Mouse (Mus musculus): ENCODE measurements around the gene Bloc1s3. TPM values are rescaled to one million over a fixed set of nuclear protein-coding genes. Genes with fewer than 3 reads are reported as not detected.

The Bloc1s3 gene
- total and polyA plus RNA-seq, 3 experiments = 4.9 to 8.0 (median 6.7) TPM

GRCm38 (mm10) chr7:19455819-19456495, 52.2 kb downstream of the Bloc1s3 start:
- in situ Hi-C loops (cut with MboI; ENCODE audit: low pct_ligation_motif_present, low pct_unique_long_range_greater_than_20kb, low sequenced_read_pairs) (no loop called here), dilution Hi-C loops (cut with MboI; ENCODE audit: extremely low pct_ligation_motif_present, extremely low pct_unique_long_range_greater_than_20kb, low sequenced_read_pairs) (no loop called here)
- peaks cover 3 to 22% of the 10 kb centered on the region in 2 experiments; a peak in 3 of 4 replicates for H3K4me1 ChIP-seq (ENCODE audit: control insufficient read depth in 1 of 2, insufficient read depth in 2 of 2)
- TF ChIP-seq NELFE (IDR thresholded peaks at IDR 0.05; ENCODE audit: low read depth, low read length) (no peak), POLR2AphosphoS2 (IDR thresholded peaks at IDR 0.05; ENCODE audit: low read depth, low read length) (no peak), EP300 (IDR thresholded peaks at IDR 0.05; ENCODE audit: low read length) (no peak), POLR2A (IDR thresholded peaks at IDR 0.05; ENCODE audit: low read depth, low read length) (no peak), ZC3H11A (IDR thresholded peaks at IDR 0.05; ENCODE audit: low read depth, low read length) (no peak)
- no peak overlapping the region for H3K4me2 ChIP-seq (ENCODE audit: insufficient read depth, low read depth, poor library complexity, severe bottlenecking)
- peaks cover 0 to 42% of the 10 kb centered on the region in 2 experiments for H3K36me3 ChIP-seq (replicated peaks in 1 of 2; ENCODE audit: control insufficient read depth in 1 of 2, insufficient read depth in 1 of 2, low read length in 1 of 2)
- no peak overlapping the region for H3K9ac ChIP-seq (ENCODE audit: insufficient read depth, low read depth)
- DNase-seq (ENCODE audit: extremely low read depth) = no peak
- H3K4me3 ChIP-seq (replicated peaks in 1 of 3; ENCODE audit: low read depth in 2 of 3, low read length in 2 of 3, poor library complexity in 1 of 3) = no peak overlapping the region
- peaks cover 4% of the 10 kb centered on the region; the same call in 1 of the 2 replicates for H3K79me2 ChIP-seq (replicated peaks; ENCODE audit: control insufficient read depth, extremely low read depth, insufficient read depth, poor library complexity, severe bottlenecking)
- no peaks in the 10 kb centered on the region for H3K9me3 ChIP-seq (replicated peaks; ENCODE audit: low read length)
- no peak overlapping the region for H3K27ac ChIP-seq (ENCODE audit: insufficient read depth, low read depth)
- H3K27me3 ChIP-seq (replicated peaks) = peaks cover 6% of the 10 kb centered on the region

GRCm38 (mm10) chr7:19455186-19455585, 53.0 kb downstream of the Bloc1s3 start:
- Histone ChIP-seq H3K4me1 (ENCODE audit: control insufficient read depth in 1 of 2, insufficient read depth in 2 of 2) (peaks cover 3 to 22% of the 10 kb centered on the region in 2 experiments; a peak in 3 of 4 replicates), H3K27ac (ENCODE audit: insufficient read depth, low read depth) (no peak overlapping the region), H3K79me2 (replicated peaks; ENCODE audit: control insufficient read depth, extremely low read depth, insufficient read depth, poor library complexity, severe bottlenecking) (peaks cover 4% of the 10 kb centered on the region; the same call in 1 of the 2 replicates), H3K4me2 (ENCODE audit: insufficient read depth, low read depth, poor library complexity, severe bottlenecking) (no peak overlapping the region), H3K9ac (ENCODE audit: insufficient read depth, low read depth) (no peak overlapping the region), H3K36me3 (replicated peaks in 1 of 2; ENCODE audit: control insufficient read depth in 1 of 2, insufficient read depth in 1 of 2, low read length in 1 of 2) (peaks cover 0 to 46% of the 10 kb centered on the region in 2 experiments), H3K9me3 (replicated peaks; ENCODE audit: low read length) (no peaks in the 10 kb centered on the region), H3K4me3 (replicated peaks in 1 of 3; ENCODE audit: low read depth in 2 of 3, low read length in 2 of 3, poor library complexity in 1 of 3) (no peak overlapping the region), H3K27me3 (replicated peaks) (peaks cover 2% of the 10 kb centered on the region)
- DNase-seq (ENCODE audit: extremely low read depth) = no peak
- TF ChIP-seq HCFC1 (IDR thresholded peaks at IDR 0.05; ENCODE audit: low read depth, low read length) (no peak), NELFE (IDR thresholded peaks at IDR 0.05; ENCODE audit: low read depth, low read length) (no peak), IRF4 (IDR thresholded peaks at IDR 0.05; ENCODE audit: low read depth, low read length) (no peak), SIN3A (IDR thresholded peaks at IDR 0.05; ENCODE audit: low read length) (no peak), MAX (IDR thresholded peaks at IDR 0.05; ENCODE audit: low read length) (no peak), JUND (conservative IDR thresholded peaks at IDR 0.05; ENCODE audit: low read depth, low read length) (no peak), E2F4 (IDR thresholded peaks at IDR 0.05; ENCODE audit: insufficient replicate concordance, low read depth, low read length) (no peak), RAD21 (IDR thresholded peaks at IDR 0.05; ENCODE audit: low read depth, low read length) (no peak), BHLHE40 (IDR thresholded peaks at IDR 0.05; ENCODE audit: low read depth, low read length) (no peak), MXI1 (IDR thresholded peaks at IDR 0.05; ENCODE audit: low read depth, low read length) (no peak)
- dilution Hi-C loops (cut with MboI; ENCODE audit: extremely low pct_ligation_motif_present, extremely low pct_unique_long_range_greater_than_20kb, low sequenced_read_pairs) (no loop called here), in situ Hi-C loops (cut with MboI; ENCODE audit: low pct_ligation_motif_present, low pct_unique_long_range_greater_than_20kb, low sequenced_read_pairs) (no loop called here)

Other genes with a start within 250 kb of the Bloc1s3 start
Only the 20 nearest of the 27 such genes appear.
- gene Ercc1, start 163.6 kb downstream of the Bloc1s3 start, total RNA-seq (2012; rRNA removed) = 27.7 and 31.1 TPM in 2 replicates
- 25.3 and 26.9 TPM in 2 replicates for gene Ercc1, start 163.6 kb downstream of the Bloc1s3 start, total RNA-seq (2014; rRNA removed)
- gene Ercc1, start 163.6 kb downstream of the Bloc1s3 start, polyA plus RNA-seq (2012; ENCODE audit: insufficient read length, low read depth) = 28.2 and 29.8 TPM in 2 replicates
- gene Cd3eap, start 148.9 kb downstream of the Bloc1s3 start, total RNA-seq (2012; rRNA removed) = 22.6 and 33.2 TPM in 2 replicates
- 14.4 and 15.9 TPM in 2 replicates for gene Cd3eap, start 148.9 kb downstream of the Bloc1s3 start, total RNA-seq (2014; rRNA removed)
- gene Cd3eap, start 148.9 kb downstream of the Bloc1s3 start, polyA plus RNA-seq (2012; ENCODE audit: insufficient read length, low read depth) = 36.8 and 36.9 TPM in 2 replicates
- gene Ppp1r13l, start 148.6 kb downstream of the Bloc1s3 start, total RNA-seq (2012; rRNA removed) = 0.42 and 0.68 TPM in 2 replicates
- gene Ppp1r13l, start 148.6 kb downstream of the Bloc1s3 start, total RNA-seq (2014; rRNA removed) = 0.11 TPM in 1 of 2 replicates, not detected in the other
- gene Ppp1r13l, start 148.6 kb downstream of the Bloc1s3 start, polyA plus RNA-seq (2012; ENCODE audit: insufficient read length, low read depth) = 1.3 and 1.4 TPM in 2 replicates
- gene Ercc2, start 126.4 kb downstream of the Bloc1s3 start, total RNA-seq (2012; rRNA removed) = 40.6 and 43.8 TPM in 2 replicates
- 29.0 and 30.0 TPM in 2 replicates for gene Ercc2, start 126.4 kb downstream of the Bloc1s3 start, total RNA-seq (2014; rRNA removed)
- gene Ercc2, start 126.4 kb downstream of the Bloc1s3 start, polyA plus RNA-seq (2012; ENCODE audit: insufficient read length, low read depth) = 31.7 and 33.5 TPM in 2 replicates
- gene Klc3, start 104.3 kb downstream of the Bloc1s3 start, total RNA-seq (2012; rRNA removed) = 3.9 and 4.4 TPM in 2 replicates
- 0.17 TPM in 1 of 2 replicates, not detected in the other for gene Klc3, start 104.3 kb downstream of the Bloc1s3 start, total RNA-seq (2014; rRNA removed)
- gene Klc3, start 104.3 kb downstream of the Bloc1s3 start, polyA plus RNA-seq (2012; ENCODE audit: insufficient read length, low read depth) = not detected in 2 replicates
- 0.21 and 0.47 TPM in 2 replicates for gene Ckm, start 103.6 kb downstream of the Bloc1s3 start, total RNA-seq (2012; rRNA removed)
- 0.08 and 0.92 TPM in 2 replicates for gene Ckm, start 103.6 kb downstream of the Bloc1s3 start, total RNA-seq (2014; rRNA removed)
- gene Ckm, start 103.6 kb downstream of the Bloc1s3 start, polyA plus RNA-seq (2012; ENCODE audit: insufficient read length, low read depth) = not detected in 2 replicates
- gene Mark4, start 49.5 kb downstream of the Bloc1s3 start, total RNA-seq (2012; rRNA removed) = 5.2 and 7.3 TPM in 2 replicates
- gene Mark4, start 49.5 kb downstream of the Bloc1s3 start, total RNA-seq (2014; rRNA removed) = 1.7 and 1.9 TPM in 2 replicates
- gene Mark4, start 49.5 kb downstream of the Bloc1s3 start, polyA plus RNA-seq (2012; ENCODE audit: insufficient read length, low read depth) = 9.6 and 11.9 TPM in 2 replicates
- gene Exoc3l2, start 45.0 kb downstream of the Bloc1s3 start, total RNA-seq (2012; rRNA removed) = 0.08 TPM in 2 replicates
- not detected in 2 replicates for gene Exoc3l2, start 45.0 kb downstream of the Bloc1s3 start, total RNA-seq (2014; rRNA removed)
- not detected in 2 replicates for gene Exoc3l2, start 45.0 kb downstream of the Bloc1s3 start, polyA plus RNA-seq (2012; ENCODE audit: insufficient read length, low read depth)
- 114 and 201 TPM in 2 replicates for gene Trappc6a, start within 50 bp of the Bloc1s3 start, total RNA-seq (2012; rRNA removed)
- gene Trappc6a, start within 50 bp of the Bloc1s3 start, total RNA-seq (2014; rRNA removed) = 72.2 and 77.8 TPM in 2 replicates
- 37.2 and 41.1 TPM in 2 replicates for gene Trappc6a, start within 50 bp of the Bloc1s3 start, polyA plus RNA-seq (2012; ENCODE audit: insufficient read length, low read depth)
- gene Nkpd1, start 9.5 kb upstream of the Bloc1s3 start, total RNA-seq (2012; rRNA removed) = 0.92 and 1.9 TPM in 2 replicates
- gene Nkpd1, start 9.5 kb upstream of the Bloc1s3 start, total RNA-seq (2014; rRNA removed) = 0.59 and 1.1 TPM in 2 replicates
- gene Nkpd1, start 9.5 kb upstream of the Bloc1s3 start, polyA plus RNA-seq (2012; ENCODE audit: insufficient read length, low read depth) = 2.1 and 2.3 TPM in 2 replicates
- 13.8 and 14.2 TPM in 2 replicates for gene Ppp1r37, start 54.7 kb upstream of the Bloc1s3 start, total RNA-seq (2012; rRNA removed)
- gene Ppp1r37, start 54.7 kb upstream of the Bloc1s3 start, total RNA-seq (2014; rRNA removed) = 7.3 and 7.7 TPM in 2 replicates
- gene Ppp1r37, start 54.7 kb upstream of the Bloc1s3 start, polyA plus RNA-seq (2012; ENCODE audit: insufficient read length, low read depth) = 15.7 and 16.5 TPM in 2 replicates
- 26.5 and 30.0 TPM in 2 replicates for gene Zfp296, start 68.9 kb upstream of the Bloc1s3 start, total RNA-seq (2012; rRNA removed)
- gene Zfp296, start 68.9 kb upstream of the Bloc1s3 start, total RNA-seq (2014; rRNA removed) = 8.6 and 10.7 TPM in 2 replicates
- 37.6 and 44.0 TPM in 2 replicates for gene Zfp296, start 68.9 kb upstream of the Bloc1s3 start, polyA plus RNA-seq (2012; ENCODE audit: insufficient read length, low read depth)
- gene Gemin7, start 69.2 kb upstream of the Bloc1s3 start, total RNA-seq (2012; rRNA removed) = 52.5 and 63.2 TPM in 2 replicates
- 89.6 and 101 TPM in 2 replicates for gene Gemin7, start 69.2 kb upstream of the Bloc1s3 start, total RNA-seq (2014; rRNA removed)
- gene Gemin7, start 69.2 kb upstream of the Bloc1s3 start, polyA plus RNA-seq (2012; ENCODE audit: insufficient read length, low read depth) = 59.3 and 64.4 TPM in 2 replicates
- 43.4 and 45.4 TPM in 2 replicates for gene Clasrp, start 96.1 kb upstream of the Bloc1s3 start, total RNA-seq (2012; rRNA removed)
- gene Clasrp, start 96.1 kb upstream of the Bloc1s3 start, total RNA-seq (2014; rRNA removed) = 14.5 and 17.5 TPM in 2 replicates
- 59.4 and 62.6 TPM in 2 replicates for gene Clasrp, start 96.1 kb upstream of the Bloc1s3 start, polyA plus RNA-seq (2012; ENCODE audit: insufficient read length, low read depth)
- gene Relb, start 121.1 kb upstream of the Bloc1s3 start, total RNA-seq (2012; rRNA removed) = 37.8 and 58.1 TPM in 2 replicates
- gene Relb, start 121.1 kb upstream of the Bloc1s3 start, total RNA-seq (2014; rRNA removed) = 41.5 and 44.0 TPM in 2 replicates
- gene Relb, start 121.1 kb upstream of the Bloc1s3 start, polyA plus RNA-seq (2012; ENCODE audit: insufficient read length, low read depth) = 50.6 and 59.6 TPM in 2 replicates
- gene Clptm1, start 156.7 kb upstream of the Bloc1s3 start, total RNA-seq (2012; rRNA removed) = 43.6 and 43.9 TPM in 2 replicates
- gene Clptm1, start 156.7 kb upstream of the Bloc1s3 start, total RNA-seq (2014; rRNA removed) = 33.8 and 34.0 TPM in 2 replicates
- 54.7 and 70.9 TPM in 2 replicates for gene Clptm1, start 156.7 kb upstream of the Bloc1s3 start, polyA plus RNA-seq (2012; ENCODE audit: insufficient read length, low read depth)
- gene Apoc2, start 169.6 kb upstream of the Bloc1s3 start, total RNA-seq (2012; rRNA removed) = not detected in 2 replicates
- gene Apoc2, start 169.6 kb upstream of the Bloc1s3 start, total RNA-seq (2014; rRNA removed) = not detected in 2 replicates
- gene Apoc2, start 169.6 kb upstream of the Bloc1s3 start, polyA plus RNA-seq (2012; ENCODE audit: insufficient read length, low read depth) = not detected in 2 replicates
- gene Gm44805, start 173.1 kb upstream of the Bloc1s3 start, total RNA-seq (2012; rRNA removed) = not detected in 2 replicates
- not detected in 2 replicates for gene Gm44805, start 173.1 kb upstream of the Bloc1s3 start, total RNA-seq (2014; rRNA removed)
- not detected in 2 replicates for gene Gm44805, start 173.1 kb upstream of the Bloc1s3 start, polyA plus RNA-seq (2012; ENCODE audit: insufficient read length, low read depth)
- not detected in 2 replicates for gene Apoc4, start 173.1 kb upstream of the Bloc1s3 start, total RNA-seq (2012; rRNA removed)
- not detected in 2 replicates for gene Apoc4, start 173.1 kb upstream of the Bloc1s3 start, total RNA-seq (2014; rRNA removed)
- gene Apoc4, start 173.1 kb upstream of the Bloc1s3 start, polyA plus RNA-seq (2012; ENCODE audit: insufficient read length, low read depth) = not detected in 2 replicates
- not detected in 2 replicates for gene Apoc1, start 184.3 kb upstream of the Bloc1s3 start, total RNA-seq (2012; rRNA removed)
- gene Apoc1, start 184.3 kb upstream of the Bloc1s3 start, total RNA-seq (2014; rRNA removed) = not detected in 2 replicates
- not detected in 2 replicates for gene Apoc1, start 184.3 kb upstream of the Bloc1s3 start, polyA plus RNA-seq (2012; ENCODE audit: insufficient read length, low read depth)

Measured in CH12.LX (cell line).